Mouse (Mus musculus) limb, embryonic 12.5 days (tissue): ENCODE results near the gene Glipr1l3. TPM values are rescaled to one million over a fixed set of nuclear protein-coding genes. Genes with fewer than 3 reads are reported as not detected.
"Not testable (repeated sequence)": the region's sequence is repeated elsewhere in the genome, so short reads cannot be mapped to it uniquely, and the experiment has no call there.

ENCODE experiments used
- ATAC-seq: fragments of 200-750 bp; cut with Nextera tagmentation; 2 replicates; pipeline ENCODE4 v1.8.0; 2017; ENCODE audit warnings: low read depth, moderate TSS enrichment; ENCODE audit not compliant: insufficient number of reproducible peaks, insufficient read depth, low FRiP score, low TSS enrichment
- H3K27ac ChIP-seq: fragments of 300-500 bp; sonication (generic); 2 replicates; pipeline ENCODE4 v1.5.1; 2016; ENCODE audit warnings: mild to moderate bottlenecking, moderate library complexity
- H3K27me3 ChIP-seq: fragments of 300-500 bp; sonication (generic); 2 replicates; pipeline ENCODE4 v1.6.1; 2016; ENCODE audit warnings: mild to moderate bottlenecking, moderate library complexity
- H3K36me3 ChIP-seq: fragments of 300-500 bp; sonication (generic); 2 replicates; pipeline ENCODE4 v1.6.1; 2016; ENCODE audit warnings: mild to moderate bottlenecking, moderate library complexity
- H3K4me1 ChIP-seq: fragments of 300-500 bp; sonication (generic); replicated peaks from 2 replicates; pipeline ENCODE4 v1.6.1; 2016
- H3K4me2 ChIP-seq: fragments of 300-500 bp; sonication (generic); 2 replicates; pipeline ENCODE4 v1.6.1; 2016; ENCODE audit warnings: mild to moderate bottlenecking, moderate library complexity
- H3K4me3 ChIP-seq: fragments of 300-500 bp; sonication (generic); replicated peaks from 2 replicates; pipeline ENCODE4 v1.5.1; 2016; ENCODE audit warnings: mild to moderate bottlenecking
- H3K9ac ChIP-seq: fragments of 300-500 bp; sonication (generic); replicated peaks from 2 replicates; pipeline ENCODE4 v1.6.1; 2016; ENCODE audit warnings: mild to moderate bottlenecking, moderate library complexity
- H3K9me3 ChIP-seq: fragments of 300-500 bp; sonication (generic); 2 replicates; pipeline ENCODE4 v1.6.1; 2016; ENCODE audit warnings: mild to moderate bottlenecking, moderate library complexity
- WGBS: fragments of 180-500 bp; shearing (Covaris S2); methylation state at CpG from one replicate; pipeline ENCODE4 v1.1.7; 2016; 5-methylcytosine and 5-hydroxymethylcytosine counted together
- polyA plus RNA-seq: library from polyadenylated mRNA; unstranded; fragments of >200 nt; fragmentation: Nextera tagmentation; extraction: Ambion mirVana; gene quantifications from 2 replicates; pipeline ENCODE4 v1.2.1, GENCODE M21; 2016

Glipr1l3 gene
- polyA plus RNA-seq, 1 experiment from 2014 or later, result not detected

GRCm38 (mm10) chr10:112125090-112125489, 35.0 kb downstream of the Glipr1l3 start:
- 36% methylated on average over 2 of the region's 2 CpGs for WGBS
- H3K9ac ChIP-seq, H3K4me2 ChIP-seq, H3K27me3 ChIP-seq, H3K9me3 ChIP-seq, H3K4me3 ChIP-seq, H3K27ac ChIP-seq, H3K4me1 ChIP-seq, H3K36me3 ChIP-seq, ATAC-seq: not testable (repeated sequence)

GRCm38 (mm10) chr10:112110401-112110800, 49.7 kb downstream of the Glipr1l3 start:
- 90% methylated on average over 7 of the region's 7 CpGs for WGBS
- Histone ChIP-seq H3K27ac (no peak overlapping the region), H3K9ac (no peak overlapping the region), H3K9me3 (no peaks in the 10 kb centered on the region), H3K4me3 (no peak overlapping the region), H3K27me3 (no peaks in the 10 kb centered on the region), H3K4me2 (no peak overlapping the region), H3K4me1 (no peaks in the 10 kb centered on the region), H3K36me3 (no peaks in the 10 kb centered on the region)
- no peak for ATAC-seq

- H3K27me3 ChIP-seq, H3K36me3 ChIP-seq, H3K4me1 ChIP-seq, H3K9ac ChIP-seq, H3K27ac ChIP-seq, H3K4me3 ChIP-seq, H3K4me2 ChIP-seq, ATAC-seq: not testable (repeated sequence)
- peaks cover 16% of the 10 kb centered on the region for H3K9me3 ChIP-seq
- 4% methylated on average over 5 of the region's 5 CpGs for WGBS
Observed at GRCm38 (mm10) chr10:112105785-112106184, 54.3 kb downstream of the Glipr1l3 start.

Other genes with a start within 250 kb of the Glipr1l3 start
- gene Krr1, start 187.7 kb downstream of the Glipr1l3 start, polyA plus RNA-seq, result 53.3 and 55.8 TPM in 2 replicates
- gene Glipr1, start 157.7 kb downstream of the Glipr1l3 start, polyA plus RNA-seq, result 1.5 and 1.8 TPM in 2 replicates
- gene Glipr1l1, start 100.1 kb downstream of the Glipr1l3 start, polyA plus RNA-seq, result not detected in 2 replicates
- not detected in 2 replicates for gene Glipr1l2, start 77.0 kb downstream of the Glipr1l3 start, polyA plus RNA-seq
- gene Caps2, start 3.3 kb upstream of the Glipr1l3 start, polyA plus RNA-seq, result 0.76 and 0.81 TPM in 2 replicates
- 0.05 and 0.13 TPM in 2 replicates for gene Kcnc2, start 110.8 kb upstream of the Glipr1l3 start, polyA plus RNA-seq